Mouse (Mus musculus) midbrain, embryonic 10.5 days (tissue): Measurements from ENCODE around the gene Traf1. TPM values are rescaled to one million over a fixed set of nuclear protein-coding genes. Genes with fewer than 3 reads are reported as not detected.

Source experiments
- DNase-seq: peaks from one replicate; pipeline ENCODE4 v3.0.0-alpha.2; 2017; ENCODE audit warnings: low spot score
- H3K27ac ChIP-seq: fragments of 300-500 bp; sonication (generic); replicated peaks from 2 replicates; pipeline ENCODE4 v1.5.1; 2016; ENCODE audit warnings: mild to moderate bottlenecking
- H3K27me3 ChIP-seq: fragments of 300-500 bp; sonication (generic); 2 replicates; pipeline ENCODE4 v1.6.1; 2016; ENCODE audit warnings: low read depth, mild to moderate bottlenecking; ENCODE audit not compliant: poor library complexity, severe bottlenecking
- H3K36me3 ChIP-seq: fragments of 300-500 bp; sonication (generic); 2 replicates; pipeline ENCODE4 v1.6.1; 2016; ENCODE audit warnings: mild to moderate bottlenecking, moderate library complexity
- H3K4me1 ChIP-seq: fragments of 300-500 bp; sonication (generic); 2 replicates; pipeline ENCODE4 v1.6.1; 2016
- H3K4me3 ChIP-seq: fragments of 300-500 bp; sonication (generic); 2 replicates; pipeline ENCODE4 v1.5.1; 2016; ENCODE audit warnings: mild to moderate bottlenecking, moderate library complexity
- H3K9me3 ChIP-seq: fragments of 300-500 bp; sonication (generic); replicated peaks from 2 replicates; pipeline ENCODE4 v1.6.1; 2016; ENCODE audit warnings: mild to moderate bottlenecking
- WGBS: fragments of 180-500 bp; shearing (Covaris S2); methylation state at CpG from one replicate; pipeline ENCODE4 v1.1.7; 2016; 5-methylcytosine and 5-hydroxymethylcytosine counted together
- polyA plus RNA-seq: library from polyadenylated mRNA; unstranded; fragments of >200 nt; fragmentation: Nextera tagmentation; extraction: Ambion mirVana; gene quantifications from 2 replicates; pipeline ENCODE4 v1.2.1, GENCODE M21; 2016

Gene Traf1
- polyA plus RNA-seq, 1 experiment from 2014 or later, result 0.12 TPM

DNA sequence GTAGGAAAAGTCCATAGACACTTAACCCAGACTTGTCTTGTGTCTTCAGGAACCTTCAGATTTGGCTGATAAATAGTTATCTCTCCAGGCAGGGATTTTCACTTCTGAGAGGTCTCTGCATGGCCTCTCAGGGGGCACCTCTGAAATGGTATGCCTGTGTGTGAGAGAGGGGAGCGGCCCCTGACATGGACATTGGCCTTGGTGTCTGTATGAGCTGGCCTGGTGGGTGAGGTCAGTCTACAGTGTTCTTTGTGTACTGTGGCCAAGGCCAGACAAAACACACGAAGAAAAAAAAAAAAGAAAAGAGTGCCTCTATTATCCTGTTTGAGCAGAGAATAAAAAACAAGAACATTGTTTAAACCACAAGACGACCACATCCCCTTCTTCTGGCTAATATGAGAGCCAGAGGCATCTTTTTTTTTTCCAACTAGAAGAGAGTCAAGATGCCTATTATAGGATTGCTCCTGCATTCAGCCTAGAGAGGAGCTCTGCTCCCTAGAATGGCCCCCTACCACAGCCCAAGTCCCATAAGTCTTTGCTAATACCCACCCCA is 18.0 kb upstream of the Traf1 start:
- Histone ChIP-seq H3K27ac (no peak overlapping the region), H3K4me1 (peaks cover 13% of the 10 kb centered on the region), H3K27me3 (no peaks in the 10 kb centered on the region), H3K9me3 (peaks cover 6% of the 10 kb centered on the region; the same call in 1 of the 2 replicates), H3K36me3 (no peaks in the 10 kb centered on the region), H3K4me3 (no peak overlapping the region)
- 80% methylated on average over 3 of the region's 3 CpGs for WGBS
- DNase-seq, result no peak

- no peaks in the 10 kb centered on the region for H3K36me3 ChIP-seq
- no peak overlapping the region for H3K27ac ChIP-seq
- 93% methylated on average over 2 of the region's 2 CpGs for WGBS
- H3K4me3 ChIP-seq, result no peak overlapping the region
- H3K27me3 ChIP-seq, result no peaks in the 10 kb centered on the region
- peaks cover 13% of the 10 kb centered on the region for H3K4me1 ChIP-seq
- no peak for DNase-seq
- H3K9me3 ChIP-seq, result peaks cover 10% of the 10 kb centered on the region; the same call in 1 of the 2 replicates
These were observed 16.7 kb upstream of the Traf1 start for GRCm38 (mm10) chr2:34978226-34978625.

DNA sequence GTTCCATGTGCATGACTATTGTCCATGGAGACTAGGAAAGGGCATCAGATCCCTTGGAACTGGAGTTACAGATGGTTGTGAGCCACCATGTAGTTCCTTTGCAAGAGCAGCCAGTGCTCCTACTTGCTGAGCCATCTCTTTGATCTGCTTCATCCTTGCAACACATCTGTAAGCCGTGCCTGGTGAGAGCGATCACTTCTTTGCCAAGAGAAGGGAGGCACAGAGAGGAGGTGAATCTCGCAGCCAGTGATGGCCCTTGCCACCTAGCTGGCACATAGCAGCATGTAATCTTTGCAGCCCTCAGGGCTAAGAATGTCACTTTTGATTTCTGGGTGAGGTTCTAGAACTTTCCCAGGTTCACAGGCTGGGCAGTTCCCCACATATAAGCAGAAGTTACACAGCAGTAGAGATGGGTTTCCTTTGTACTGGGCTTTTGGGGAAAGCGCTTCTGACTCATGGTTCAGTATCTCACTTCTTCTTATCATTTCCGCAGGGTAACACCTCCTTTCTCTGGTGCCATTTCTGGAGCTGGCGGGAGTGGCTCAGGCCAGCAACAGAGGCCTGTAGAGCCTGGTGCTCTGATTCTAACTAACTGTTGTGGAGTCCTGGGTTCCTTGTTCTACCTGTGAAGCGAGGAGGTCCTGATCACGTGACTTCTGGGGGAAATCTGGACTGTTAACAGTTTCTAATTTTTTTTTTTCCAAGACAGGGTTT is 15.5 kb upstream of the Traf1 start:
- H3K36me3 ChIP-seq, result no peaks in the 10 kb centered on the region
- H3K4me3 ChIP-seq, result no peak overlapping the region
- H3K9me3 ChIP-seq, result peaks cover 10% of the 10 kb centered on the region; the same call in 1 of the 2 replicates
- peaks cover 2% of the 10 kb centered on the region for H3K4me1 ChIP-seq
- H3K27ac ChIP-seq, result no peak overlapping the region
- WGBS, result 86% methylated on average over 8 of the region's 8 CpGs
- DNase-seq, result no peak
- H3K27me3 ChIP-seq, result no peaks in the 10 kb centered on the region

GRCm38 (mm10) chr2:34976447-34976846 is 14.9 kb upstream of the Traf1 start:
- Histone ChIP-seq H3K9me3 (peaks cover 10% of the 10 kb centered on the region; the same call in 1 of the 2 replicates), H3K27me3 (no peaks in the 10 kb centered on the region), H3K4me3 (no peak overlapping the region), H3K4me1 (no peaks in the 10 kb centered on the region), H3K36me3 (no peaks in the 10 kb centered on the region), H3K27ac (no peak overlapping the region)
- no peak for DNase-seq
- WGBS, result 87% methylated on average over 6 of the region's 6 CpGs

DNA sequence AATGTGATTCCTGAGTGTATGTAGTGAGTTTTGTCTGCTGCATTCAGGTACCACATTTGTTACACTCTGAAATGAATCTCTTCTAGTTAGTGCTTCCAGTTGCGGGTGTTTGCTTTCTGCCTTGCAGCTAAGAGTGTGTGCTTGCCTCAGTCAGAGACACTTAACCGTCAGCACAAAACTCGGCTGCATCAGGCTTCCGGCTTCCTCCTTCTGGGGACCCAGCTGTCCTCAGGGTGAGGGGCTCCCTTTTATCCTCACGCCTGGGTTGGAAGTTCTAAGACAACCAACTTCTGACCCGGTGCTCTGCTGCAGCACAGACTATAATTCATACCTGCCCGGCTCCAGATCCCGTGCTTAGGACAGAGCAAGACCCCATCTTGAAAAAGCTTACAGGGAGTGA is 11.5 kb upstream of the Traf1 start:
- WGBS, result 87% methylated on average over 8 of the region's 8 CpGs

GRCm38 (mm10) chr2:34971080-34971888 is 9.7 kb upstream of the Traf1 start:
- no peaks in the 10 kb centered on the region for H3K27me3 ChIP-seq
- WGBS, result 76% methylated on average over 11 of the region's 11 CpGs
- no peak overlapping the region; the same call in 1 of the 2 replicates for H3K27ac ChIP-seq
- DNase-seq, result no peak
- peaks cover 10% of the 10 kb centered on the region; the same call in 1 of the 2 replicates for H3K9me3 ChIP-seq
- H3K4me3 ChIP-seq, result no peak overlapping the region
- H3K36me3 ChIP-seq, result no peaks in the 10 kb centered on the region
- no peaks in the 10 kb centered on the region for H3K4me1 ChIP-seq

More for the DNA sequence above, 11.5 kb upstream of the Traf1 start:
- peaks cover 10% of the 10 kb centered on the region; the same call in 1 of the 2 replicates for H3K9me3 ChIP-seq
- H3K4me3 ChIP-seq, result no peak overlapping the region
- no peaks in the 10 kb centered on the region for H3K4me1 ChIP-seq
- no peak for DNase-seq
- no peak overlapping the region for H3K27ac ChIP-seq
- H3K27me3 ChIP-seq, result no peaks in the 10 kb centered on the region
- no peaks in the 10 kb centered on the region for H3K36me3 ChIP-seq

DNA sequence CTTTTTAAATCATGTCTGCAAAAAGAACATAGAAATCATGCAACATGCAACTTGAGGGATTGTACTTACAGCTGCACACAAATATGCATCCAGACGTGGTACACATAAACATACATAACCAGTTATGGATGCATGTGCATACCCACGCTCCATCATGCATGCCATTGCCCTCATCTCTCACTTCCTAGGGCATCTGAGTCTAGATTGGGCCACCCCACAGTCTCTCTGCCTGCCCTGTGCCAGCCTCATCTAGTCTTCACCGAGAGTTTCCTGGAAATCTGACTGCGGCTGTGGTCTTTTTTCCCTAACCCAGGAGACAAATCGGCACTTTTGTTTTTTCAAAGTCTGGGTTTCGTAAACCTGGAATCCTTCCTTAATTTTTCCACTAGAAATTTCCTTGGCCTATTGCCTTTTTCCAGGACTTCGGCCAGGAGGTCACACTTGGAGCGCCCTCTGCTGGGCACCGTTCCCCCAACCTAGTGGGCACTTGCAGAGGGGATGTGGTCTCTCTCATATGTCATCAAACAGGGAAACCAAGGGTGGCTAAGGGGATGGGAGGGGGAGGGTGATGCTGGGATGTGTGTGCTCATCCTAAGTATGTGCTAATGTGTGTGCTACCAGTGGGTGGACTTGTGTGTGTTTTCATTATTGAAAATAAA is 8.6 kb upstream of the Traf1 start:
- Histone ChIP-seq H3K27me3 (no peaks in the 10 kb centered on the region), H3K4me3 (no peak overlapping the region), H3K4me1 (peaks cover 8% of the 10 kb centered on the region), H3K27ac (no peak overlapping the region), H3K9me3 (peaks cover 10% of the 10 kb centered on the region; the same call in 1 of the 2 replicates), H3K36me3 (no peaks in the 10 kb centered on the region)
- WGBS, result 43% methylated on average over 9 of the region's 9 CpGs
- peak; percentile 79 for DNase-seq

DNA sequence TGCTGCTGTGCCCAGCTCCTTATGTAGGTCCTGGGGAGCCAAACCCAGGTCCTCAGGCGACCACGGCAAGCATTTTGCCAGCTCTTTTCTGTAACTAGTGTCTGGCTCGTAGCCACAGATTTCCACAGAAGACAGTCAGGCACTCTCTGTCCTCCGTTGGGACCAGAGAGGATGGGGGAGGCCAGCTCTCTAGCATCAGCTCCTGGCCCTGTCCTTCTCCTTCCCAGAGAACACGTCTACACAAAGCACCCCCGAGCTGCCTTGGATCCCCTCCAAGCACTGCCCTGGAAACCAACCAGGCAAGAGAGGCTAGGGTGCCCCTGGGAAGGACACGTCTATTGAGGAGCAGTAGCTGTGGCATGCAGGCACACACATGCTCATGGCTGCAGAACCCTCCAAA is 7.6 kb upstream of the Traf1 start:
- H3K9me3 ChIP-seq, result 0 out of 2 replicates have a peak, but pooled peaks cover 3% of the 10 kb centered on the region
- H3K4me3 ChIP-seq, result no peak overlapping the region
- no peaks in the 10 kb centered on the region for H3K36me3 ChIP-seq
- H3K4me1 ChIP-seq, result peaks cover 19% of the 10 kb centered on the region
- 86% methylated on average over 7 of the region's 7 CpGs for WGBS
- H3K27me3 ChIP-seq, result no peaks in the 10 kb centered on the region
- DNase-seq, result no peak
- H3K27ac ChIP-seq, result no peak overlapping the region

GRCm38 (mm10) chr2:34966243-34966934 is 4.8 kb upstream of the Traf1 start:
- H3K36me3 ChIP-seq, result no peaks in the 10 kb centered on the region
- H3K4me1 ChIP-seq, result peaks cover 27% of the 10 kb centered on the region
- peaks cover 4% of the 10 kb centered on the region for H3K27me3 ChIP-seq
- DNase-seq, result no peak
- no peak overlapping the region for H3K4me3 ChIP-seq
- 86% methylated on average over 8 of the region's 8 CpGs for WGBS
- no peak overlapping the region for H3K27ac ChIP-seq
- no peaks in the 10 kb centered on the region for H3K9me3 ChIP-seq

DNA sequence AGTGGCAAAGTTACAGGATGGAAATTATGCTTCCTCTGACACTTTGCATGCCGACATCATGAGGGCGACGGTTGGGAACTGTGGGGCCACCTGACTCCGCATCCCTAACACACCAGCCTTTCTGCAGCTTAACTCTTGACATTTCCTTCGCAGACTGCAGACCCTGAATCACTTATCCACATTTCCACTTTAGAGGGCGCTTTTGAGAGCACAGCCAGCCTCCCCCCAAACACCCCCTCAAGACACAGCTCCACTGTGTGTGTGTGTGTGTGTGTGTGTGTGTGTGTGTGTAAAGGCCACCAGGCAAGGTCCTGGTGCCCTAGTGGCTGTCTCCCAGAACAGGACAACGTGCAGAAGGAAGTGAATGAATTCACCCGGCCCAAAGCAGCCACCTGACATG is 4.2 kb upstream of the Traf1 start:
- Histone ChIP-seq H3K36me3 (no peaks in the 10 kb centered on the region), H3K9me3 (no peaks in the 10 kb centered on the region), H3K4me1 (peaks cover 29% of the 10 kb centered on the region), H3K4me3 (no peak overlapping the region), H3K27me3 (peaks cover 10% of the 10 kb centered on the region), H3K27ac (no peak overlapping the region)
- WGBS, result 71% methylated on average over 8 of the region's 8 CpGs
- DNase-seq, result no peak

- Histone ChIP-seq H3K9me3 (no peaks in the 10 kb centered on the region), H3K27ac (no peak overlapping the region), H3K36me3 (no peaks in the 10 kb centered on the region), H3K27me3 (peaks cover 14% of the 10 kb centered on the region), H3K4me3 (no peak overlapping the region), H3K4me1 (peaks cover 29% of the 10 kb centered on the region)
- peak; percentile 32 for DNase-seq
- 50% methylated on average over 9 of the region's 9 CpGs for WGBS
These were observed 3.7 kb upstream of the Traf1 start for GRCm38 (mm10) chr2:34965293-34965692.

DNA sequence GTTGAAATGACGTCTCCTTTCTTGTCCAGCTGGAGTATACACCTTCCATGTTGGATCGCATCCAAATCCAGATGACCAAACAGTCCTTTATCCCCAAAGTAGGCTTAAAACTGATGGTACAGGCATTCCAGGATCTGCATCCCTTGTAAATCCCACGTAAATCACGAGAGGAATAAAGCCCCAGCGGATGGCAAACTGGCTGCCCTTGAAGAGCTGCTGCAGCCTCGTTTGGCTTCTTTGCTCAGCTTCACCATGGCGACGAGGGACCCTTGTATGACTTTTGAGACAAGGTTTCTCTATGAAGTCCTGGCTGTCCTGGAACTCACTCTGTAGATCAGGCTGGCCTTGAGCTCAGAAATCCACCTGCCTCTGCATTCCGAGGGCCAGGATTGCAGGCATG is 3.1 kb upstream of the Traf1 start:
- H3K4me1 ChIP-seq, result peaks cover 29% of the 10 kb centered on the region
- no peak for DNase-seq
- no peak overlapping the region for H3K27ac ChIP-seq
- 75% methylated on average over 9 of the region's 9 CpGs for WGBS
- H3K9me3 ChIP-seq, result no peaks in the 10 kb centered on the region
- no peak overlapping the region for H3K4me3 ChIP-seq
- peaks cover 14% of the 10 kb centered on the region for H3K27me3 ChIP-seq
- H3K36me3 ChIP-seq, result no peaks in the 10 kb centered on the region
